Mouse (Mus musculus) forebrain, embryonic 16.5 days (tissue): ENCODE measurements around the gene Ctso. TPM values are rescaled to one million over a fixed set of nuclear protein-coding genes. Genes with fewer than 3 reads are reported as not detected.

Experiments
- ATAC-seq: fragments of 200-750 bp; cut with Nextera tagmentation; 2 replicates; pipeline ENCODE4 v1.8.0; 2017; ENCODE audit warnings: mild to moderate bottlenecking, moderate library complexity
- H3K27ac ChIP-seq: fragments of 300-500 bp; sonication (generic); 2 replicates; pipeline ENCODE4 v1.5.1; 2014; ENCODE audit warnings: low read length, control low read depth
- H3K27me3 ChIP-seq: fragments of 300-500 bp; sonication (generic); replicated peaks from 2 replicates; pipeline ENCODE4 v1.6.1; 2014; ENCODE audit warnings: low read length; ENCODE audit not compliant: control insufficient read depth, insufficient read depth
- H3K36me3 ChIP-seq: fragments of 300-500 bp; sonication (generic); 2 replicates; pipeline ENCODE4 v1.6.1; 2014; ENCODE audit not compliant: control insufficient read depth, insufficient read depth
- H3K4me1 ChIP-seq: fragments of 300-500 bp; sonication (generic); replicated peaks from 2 replicates; pipeline ENCODE4 v1.6.1; 2014; ENCODE audit warnings: low read length; ENCODE audit not compliant: control insufficient read depth, insufficient read depth
- H3K4me2 ChIP-seq: fragments of 300-500 bp; sonication (generic); 2 replicates; pipeline ENCODE4 v1.6.1; 2014; ENCODE audit warnings: mild to moderate bottlenecking, low read length, control low read depth
- H3K4me3 ChIP-seq: fragments of 300-500 bp; sonication (generic); replicated peaks from 2 replicates; pipeline ENCODE4 v1.5.1; 2014; ENCODE audit warnings: mild to moderate bottlenecking, low read length, control low read depth
- H3K9ac ChIP-seq: fragments of 300-500 bp; sonication (generic); replicated peaks from 2 replicates; pipeline ENCODE4 v1.6.1; 2014; ENCODE audit warnings: low read depth, low read length, control low read depth
- H3K9me3 ChIP-seq: fragments of 300-500 bp; sonication (generic); 2 replicates; pipeline ENCODE4 v1.6.1; 2016; ENCODE audit warnings: low read length; ENCODE audit not compliant: control insufficient read depth
- WGBS: fragments of 180-500 bp; shearing (Covaris S2); extraction: QIAGEN DNeasy Blood & Tissue Kit; methylation state at CpG from one replicate; pipeline ENCODE4 v1.1.7; 2014; 5-methylcytosine and 5-hydroxymethylcytosine counted together
- polyA plus RNA-seq: library from polyadenylated mRNA; unstranded; fragments of >200 nt; fragmentation: Nextera tagmentation; extraction: Ambion mirVana; gene quantifications from 2 replicates; pipeline ENCODE4 v1.2.1, GENCODE M21; 2015

The Ctso gene
- 6.8 and 7.7 TPM in 2 replicates for polyA plus RNA-seq

DNA sequence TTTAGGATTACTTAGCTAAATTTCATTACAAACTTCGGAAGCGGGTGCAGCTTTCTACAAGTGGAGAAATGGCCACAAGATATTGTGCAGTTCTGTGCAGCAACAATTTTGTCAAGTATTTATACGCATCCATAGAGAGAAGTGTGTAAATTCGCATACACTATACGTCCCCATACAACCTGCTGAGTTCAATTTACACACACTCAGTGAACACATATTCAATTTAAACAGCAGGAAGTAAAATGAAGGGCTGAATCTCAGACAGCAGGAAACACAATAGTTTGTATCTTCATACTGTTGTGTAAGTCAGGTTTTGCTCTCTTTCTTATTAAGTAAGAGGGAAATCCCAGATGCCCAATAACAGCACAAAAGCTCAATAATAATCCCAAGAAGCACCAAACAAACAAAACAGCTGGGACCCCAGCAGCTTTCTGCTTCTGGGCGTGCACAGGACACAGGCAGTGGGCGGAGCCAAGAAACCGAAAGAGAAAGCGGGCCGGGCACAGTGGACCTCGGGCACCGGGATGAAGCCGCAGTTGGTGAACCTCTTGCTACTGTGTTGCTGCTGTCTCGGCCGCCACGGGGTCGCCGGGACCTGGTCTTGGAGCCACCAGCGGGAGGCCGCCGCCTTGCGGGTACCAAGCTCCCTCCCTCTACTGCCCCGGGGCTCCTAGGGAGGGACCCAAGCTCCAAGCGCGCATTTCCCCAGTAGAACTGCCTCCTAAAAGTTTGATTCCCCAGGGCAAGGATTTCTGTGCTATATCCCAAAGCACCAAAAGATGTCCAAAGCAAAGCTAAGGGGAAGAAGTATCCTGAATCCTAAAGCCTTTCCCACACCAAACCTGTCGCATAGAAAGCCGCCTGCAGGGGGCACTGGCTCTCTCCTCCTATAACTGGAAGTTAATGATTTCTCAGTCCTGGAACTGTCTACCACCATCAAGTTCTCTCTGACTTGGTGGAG, at the start of gene Ctso:
TSS of gene Ctso (plus strand) at position 461 of the 961 bp plus-strand sequence.
- peak within 1 kb of the TSS; percentile 70 for H3K27ac ChIP-seq
- H3K4me1 ChIP-seq: 0 out of 2 replicates have a peak, but pooled peaks cover 4% of the 10 kb centered on the region
- H3K4me3 ChIP-seq: peak within 1 kb of the TSS; percentile 89
- H3K36me3 ChIP-seq: no peaks in the 10 kb centered on the region
- 6% methylated on average over 27 of the region's 27 CpGs for WGBS
- no peaks in the 10 kb centered on the region for H3K27me3 ChIP-seq
- ATAC-seq: peak; percentile 94
- peak within 1 kb of the TSS; percentile 68 for H3K4me2 ChIP-seq
- no peaks in the 10 kb centered on the region for H3K9me3 ChIP-seq
- H3K9ac ChIP-seq: peak within 1 kb of the TSS; percentile 86

DNA sequence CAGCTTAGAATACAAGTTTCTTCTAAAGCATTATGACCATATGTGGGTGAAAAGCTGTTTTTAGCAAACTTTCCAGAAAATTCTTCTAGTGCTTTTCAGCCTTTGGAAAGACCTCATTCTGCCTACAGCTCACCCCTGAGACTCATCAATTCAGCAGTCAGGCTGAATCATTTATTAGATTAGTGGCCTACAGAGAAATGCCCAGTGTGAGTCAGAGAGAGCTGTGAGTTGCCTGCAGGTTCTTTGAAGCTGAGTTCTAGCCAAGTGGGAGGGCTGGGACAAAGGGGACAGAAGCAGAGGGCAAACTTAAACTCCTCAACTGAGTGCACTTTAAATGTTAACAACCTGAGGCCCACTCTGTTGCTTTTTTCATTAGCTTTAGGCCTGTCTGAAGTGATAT, 48.5 kb upstream of the Ctso start:
- Histone ChIP-seq H3K9ac (no peak overlapping the region), H3K4me3 (no peak overlapping the region), H3K4me2 (no peak overlapping the region), H3K9me3 (no peaks in the 10 kb centered on the region), H3K27ac (no peak overlapping the region), H3K36me3 (no peaks in the 10 kb centered on the region), H3K4me1 (no peaks in the 10 kb centered on the region), H3K27me3 (no peaks in the 10 kb centered on the region)
- ATAC-seq: no peak

DNA sequence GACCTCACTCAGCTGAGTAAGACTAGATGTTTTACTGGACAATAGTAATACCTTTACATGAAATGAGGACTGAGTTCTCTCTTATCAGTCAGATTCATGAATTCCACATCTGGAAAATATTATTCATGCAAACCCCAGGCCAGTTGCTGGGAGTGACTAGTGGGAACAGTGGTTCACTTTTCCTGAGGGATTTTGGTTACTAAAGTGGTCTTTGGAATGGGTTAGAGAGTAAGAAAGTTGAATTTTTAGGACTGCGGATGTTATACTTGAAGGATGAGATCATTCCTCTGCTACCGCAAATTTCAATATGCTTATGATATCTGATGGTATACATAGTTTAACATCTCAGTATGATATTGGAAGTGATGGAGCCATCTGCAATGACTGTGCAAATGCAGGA, 46.8 kb upstream of the Ctso start:
- H3K9me3 ChIP-seq: no peaks in the 10 kb centered on the region
- 95% methylated on average over 2 of the region's 2 CpGs for WGBS
- no peak for ATAC-seq
- no peak overlapping the region for H3K4me3 ChIP-seq
- H3K36me3 ChIP-seq: no peaks in the 10 kb centered on the region
- H3K27me3 ChIP-seq: no peaks in the 10 kb centered on the region
- H3K9ac ChIP-seq: no peak overlapping the region
- no peak overlapping the region for H3K27ac ChIP-seq
- H3K4me2 ChIP-seq: no peak overlapping the region
- no peaks in the 10 kb centered on the region for H3K4me1 ChIP-seq

DNA sequence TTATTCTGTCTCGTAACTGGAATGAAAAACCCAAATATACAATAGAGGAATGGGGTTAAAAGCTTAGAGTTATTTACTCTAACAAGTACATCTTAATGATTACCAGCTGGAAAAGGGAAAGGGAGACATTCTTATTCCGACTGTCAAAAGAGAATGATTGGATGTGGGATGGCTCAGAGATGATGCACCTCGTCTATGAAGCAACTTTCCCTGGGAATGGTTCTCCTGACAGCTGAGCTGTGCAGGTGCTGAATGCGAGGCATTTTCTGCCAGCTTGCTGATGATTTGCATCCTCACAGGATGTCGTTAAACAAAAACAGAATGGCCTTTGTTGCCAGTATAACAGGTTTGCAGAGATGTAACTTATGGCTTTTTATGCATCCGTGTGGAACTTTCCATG, 43.3 kb upstream of the Ctso start:
- no peak overlapping the region for H3K9ac ChIP-seq
- no peaks in the 10 kb centered on the region for H3K4me1 ChIP-seq
- no peaks in the 10 kb centered on the region for H3K36me3 ChIP-seq
- ATAC-seq: peak; percentile 47; the same call in 1 of the 2 replicates
- H3K27me3 ChIP-seq: no peaks in the 10 kb centered on the region
- H3K27ac ChIP-seq: no peak overlapping the region
- no peak overlapping the region for H3K4me3 ChIP-seq
- WGBS: 48% methylated on average over 6 of the region's 6 CpGs
- H3K9me3 ChIP-seq: no peaks in the 10 kb centered on the region
- H3K4me2 ChIP-seq: no peak overlapping the region

DNA sequence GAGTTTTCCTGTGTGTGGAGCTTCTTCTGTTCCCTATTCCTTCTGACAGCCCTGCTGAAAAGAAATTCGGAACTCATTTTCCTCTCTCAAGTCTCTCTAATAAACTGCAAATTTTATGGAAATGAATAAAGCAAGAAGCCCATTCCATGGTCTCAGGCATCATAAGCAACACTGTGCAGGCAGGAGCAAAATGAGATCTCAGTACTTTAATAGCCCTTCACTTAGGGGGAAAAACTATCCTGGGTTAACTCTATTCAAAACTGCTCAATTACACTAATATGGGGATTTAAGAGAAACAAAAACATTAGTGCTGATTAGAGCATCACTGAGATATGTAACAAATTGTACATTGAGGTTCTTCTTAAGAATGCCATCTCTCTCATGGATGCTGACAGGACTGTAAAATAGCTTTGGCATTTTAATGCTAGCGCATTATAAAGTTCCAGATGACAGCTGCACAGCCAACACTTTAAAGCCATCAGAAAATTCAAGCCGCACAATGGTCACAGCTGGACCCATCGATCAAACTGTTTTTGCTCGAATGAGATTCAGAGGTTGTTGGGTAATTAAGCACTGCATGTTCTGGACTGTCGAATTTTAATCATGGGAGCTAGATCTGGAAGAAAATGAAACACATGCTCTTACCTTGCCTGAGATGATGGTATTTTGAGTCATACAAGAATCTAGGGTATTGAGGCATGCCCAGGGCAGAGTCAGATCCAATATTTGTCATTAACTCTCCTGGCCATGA, 21.9 kb upstream of the Ctso start:
- Histone ChIP-seq H3K4me1 (peaks cover 3% of the 10 kb centered on the region; the same call in 1 of the 2 replicates), H3K36me3 (no peaks in the 10 kb centered on the region), H3K4me2 (no peak overlapping the region), H3K4me3 (no peak overlapping the region), H3K27ac (peak overlapping the region; percentile 37), H3K9ac (no peak overlapping the region), H3K9me3 (no peaks in the 10 kb centered on the region), H3K27me3 (no peaks in the 10 kb centered on the region)
- peak; percentile 94 for ATAC-seq
- 12% methylated on average over 6 of the region's 6 CpGs for WGBS

DNA sequence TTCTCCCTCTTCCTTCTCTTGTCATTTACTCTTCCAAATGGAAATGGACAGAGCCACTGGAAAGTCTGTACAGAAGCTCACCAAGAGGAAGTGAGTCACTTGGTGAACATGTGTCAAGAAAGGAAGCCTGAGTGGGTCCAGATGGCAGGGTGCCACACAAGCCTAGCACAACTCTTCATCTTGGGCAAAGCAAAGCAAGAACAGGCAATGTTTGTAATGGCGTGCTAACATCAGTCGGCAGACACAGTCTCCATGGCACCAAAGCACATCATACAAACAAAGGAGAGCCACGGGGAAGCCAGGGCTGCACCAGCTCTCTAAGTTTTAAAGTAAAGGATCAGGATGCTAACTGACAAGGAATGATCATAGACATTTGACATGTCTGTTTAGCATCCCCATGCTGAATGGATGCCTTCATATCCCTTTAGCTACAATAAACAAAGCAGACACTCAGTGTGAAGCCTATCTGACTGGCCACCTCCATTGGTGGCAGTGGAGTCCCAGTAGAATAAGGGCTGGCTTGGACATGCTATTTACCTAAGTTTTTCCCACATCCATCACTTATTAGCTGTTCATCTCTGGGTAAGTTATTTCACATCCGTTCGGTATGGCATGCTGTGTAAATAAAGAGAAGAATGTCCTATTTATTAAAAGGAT, 16.2 kb upstream of the Ctso start:
- Histone ChIP-seq H3K27ac (no peak overlapping the region), H3K4me3 (no peak overlapping the region), H3K4me2 (no peak overlapping the region), H3K9ac (no peak overlapping the region), H3K4me1 (peaks cover 12% of the 10 kb centered on the region), H3K36me3 (no peaks in the 10 kb centered on the region), H3K27me3 (no peaks in the 10 kb centered on the region), H3K9me3 (no peaks in the 10 kb centered on the region)
- no peak for ATAC-seq
- 68% methylated on average over 5 of the region's 5 CpGs for WGBS

DNA sequence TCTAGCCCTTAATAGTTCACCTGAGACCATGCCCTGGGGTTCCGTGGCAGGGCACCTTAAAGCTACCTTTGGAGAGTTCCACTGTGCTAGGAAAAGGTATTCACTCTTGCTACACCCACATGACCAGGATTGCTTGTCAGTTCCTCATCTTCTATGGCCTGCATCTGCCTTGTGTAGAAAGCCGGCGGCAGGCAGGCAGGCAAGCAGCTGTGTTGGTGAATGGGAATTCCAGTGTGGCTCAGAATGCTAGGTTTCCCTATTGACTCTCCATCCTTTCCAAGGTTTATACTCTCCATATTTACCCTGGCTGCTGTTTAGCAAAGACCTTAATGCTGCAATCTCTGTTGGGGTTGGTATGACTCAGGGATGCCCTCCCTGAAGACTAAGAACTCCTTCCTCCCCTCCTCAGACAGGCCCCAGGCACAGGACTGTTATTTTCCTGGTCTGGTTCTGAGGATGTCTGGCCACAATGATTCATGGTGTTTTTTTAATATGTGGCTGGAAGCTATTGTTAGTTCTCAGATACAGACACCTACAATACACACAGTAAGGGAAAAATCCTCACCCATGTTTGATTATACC, 15.0 kb upstream of the Ctso start:
- peak; percentile 9; the same call in 1 of the 2 replicates for ATAC-seq
- Histone ChIP-seq H3K9ac (no peak overlapping the region), H3K4me2 (no peak overlapping the region), H3K27me3 (no peaks in the 10 kb centered on the region), H3K9me3 (no peaks in the 10 kb centered on the region), H3K4me3 (no peak overlapping the region), H3K36me3 (no peaks in the 10 kb centered on the region), H3K27ac (no peak overlapping the region), H3K4me1 (peaks cover 12% of the 10 kb centered on the region)
- WGBS: 84% methylated on average over 3 of the region's 3 CpGs

DNA sequence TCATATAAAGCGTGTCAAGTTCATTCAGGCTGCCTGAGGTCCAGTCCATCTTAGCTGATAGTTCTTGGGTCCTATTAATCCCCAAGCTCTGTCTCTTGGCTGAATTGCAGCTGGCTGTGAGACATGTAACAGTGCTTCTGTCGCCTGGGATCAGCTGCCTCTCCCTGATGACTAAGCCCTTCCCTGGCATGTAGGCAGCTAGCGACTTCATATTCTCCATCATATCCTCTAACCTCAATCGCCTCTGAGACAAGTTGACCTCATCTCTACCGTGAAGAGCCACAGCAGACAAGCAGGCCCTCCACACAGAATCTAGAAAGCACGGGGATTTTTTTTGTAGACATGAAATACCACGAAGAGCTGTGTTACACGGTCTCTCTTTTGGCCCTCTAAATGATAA, 14.2 kb upstream of the Ctso start:
- no peak for ATAC-seq
- Histone ChIP-seq H3K4me3 (no peak overlapping the region), H3K4me2 (no peak overlapping the region), H3K9me3 (no peaks in the 10 kb centered on the region), H3K9ac (no peak overlapping the region), H3K36me3 (no peaks in the 10 kb centered on the region), H3K27ac (no peak overlapping the region), H3K27me3 (no peaks in the 10 kb centered on the region), H3K4me1 (peaks cover 18% of the 10 kb centered on the region)
- WGBS: 86% methylated on average over 8 of the region's 8 CpGs
